Mouse (Mus musculus): ENCODE results near the gene Rabgef1.

- TF ChIP-seq CTCF (IDR thresholded peaks at IDR 0.05; ENCODE audit: low read depth, low read length): no peak
- TF ChIP-seq POLR2AphosphoS5 (IDR thresholded peaks at IDR 0.05; ENCODE audit: insufficient replicate concordance, low read depth, low read length): no peak
- no peak for TF ChIP-seq GATA1 (IDR thresholded peaks at IDR 0.05; ENCODE audit: borderline replicate concordance, low read length)
- TF ChIP-seq TAL1 (conservative IDR thresholded peaks at IDR 0.05; ENCODE audit: low read depth, low read length): no peak
- TF ChIP-seq GATA2 (IDR thresholded peaks at IDR 0.05; ENCODE audit: borderline replicate concordance, low read depth, low read length): no peak
Measured at GRCm38 (mm10) chr5:130196307-130196706, 24.7 kb downstream of the Rabgef1 start.

Data from G1E (cell line).